Mouse (Mus musculus) cerebellum, postnatal 4 days (tissue): ENCODE measurements at regions not wholly inside any gene's neighbourhood (a gene's known extent, or its start where the extent isn't known, plus 50 kb on each side); places are given as distances from the start of the nearest gene placed in this dataset.

ENCODE experiments used
- DNase-seq, 2 experiments: peaks; one replicate each; pipeline ENCODE4 v3.0.0; 2022; ENCODE audit warnings: low spot score in 2 of 2, mixed read lengths in 1 of 2

- no peak for DNase-seq
Observed at GRCm38 (mm10) chr9:112938781-112939180, 703.0 kb upstream of the Arpp21 start.

- no peak for DNase-seq
Observed at GRCm38 (mm10) chr9:112909311-112910101, 673.8 kb upstream of the Arpp21 start.

DNA sequence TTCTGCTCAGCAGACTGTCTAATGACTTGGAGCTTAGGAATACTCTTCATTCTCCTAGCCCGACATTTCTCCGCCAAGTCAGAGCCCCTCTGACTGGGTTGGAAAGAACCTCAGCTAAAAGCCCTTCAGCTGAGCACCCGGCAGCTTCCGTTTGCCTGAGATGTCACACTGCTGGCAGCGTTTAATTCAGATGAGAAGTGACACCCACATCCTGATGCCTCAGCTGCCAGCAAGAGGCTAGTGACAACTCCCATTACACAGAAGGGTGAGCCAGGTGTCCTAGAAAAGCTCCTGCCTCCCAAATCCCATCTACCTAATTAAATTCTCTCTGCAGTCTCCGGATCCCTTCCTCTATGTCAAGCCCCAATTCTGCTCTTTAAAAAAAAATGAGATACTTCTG is 670.2 kb upstream of the Arpp21 start:
- no peak for DNase-seq

GRCm38 (mm10) chr9:112864921-112865320 is 629.2 kb upstream of the Arpp21 start:
- no peak for DNase-seq

DNA sequence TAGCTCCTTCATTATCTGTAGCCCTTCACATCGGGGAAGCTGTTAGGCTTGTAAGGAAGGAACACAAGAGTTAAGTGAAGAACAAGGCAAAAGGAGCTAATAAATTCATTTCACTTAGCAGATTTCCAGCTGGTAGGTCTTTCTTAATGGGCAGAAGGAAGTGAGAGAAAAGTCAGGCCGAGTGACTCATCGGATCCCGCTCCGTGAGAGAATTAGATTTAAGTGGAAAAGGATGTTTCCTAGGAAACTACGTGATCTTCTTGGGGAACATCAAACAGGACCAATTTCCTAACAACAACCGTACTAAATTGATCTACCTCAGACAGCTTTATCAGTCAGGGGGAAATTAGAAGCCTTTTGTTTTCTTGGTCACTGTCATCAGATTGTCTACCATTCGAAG is 625.4 kb upstream of the Arpp21 start:
- DNase-seq = no peak

DNA sequence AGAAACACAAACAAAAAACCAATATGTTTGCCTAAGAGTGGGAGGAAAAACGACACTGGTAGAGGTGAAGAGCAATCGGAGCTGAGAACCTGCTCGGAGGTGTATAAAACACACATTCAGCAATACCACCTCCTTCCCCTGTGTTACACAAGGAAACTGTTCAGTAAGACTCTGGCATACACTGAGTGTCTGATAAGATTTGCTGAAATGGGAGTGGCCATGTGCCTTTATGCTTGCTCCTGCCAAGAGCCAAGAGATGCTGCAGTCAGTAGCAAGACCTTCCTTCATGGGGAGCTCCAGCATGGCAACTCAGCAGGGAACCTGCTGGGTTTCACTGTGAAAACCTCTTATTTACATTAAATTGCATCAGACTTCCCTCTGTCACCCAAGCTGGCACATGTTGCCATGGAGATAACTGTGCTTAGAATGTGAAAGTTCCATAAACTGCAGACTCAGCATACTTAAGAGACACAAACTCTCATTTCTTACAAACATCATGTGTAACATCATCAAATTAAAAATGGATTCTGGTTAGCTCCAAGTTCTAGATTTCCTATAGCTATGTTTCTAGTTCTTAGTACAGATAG is 624.7 kb upstream of the Arpp21 start:
- DNase-seq = no peak

GRCm38 (mm10) chr9:112841473-112841872 is 605.7 kb upstream of the Arpp21 start:
- no peak for DNase-seq

DNA sequence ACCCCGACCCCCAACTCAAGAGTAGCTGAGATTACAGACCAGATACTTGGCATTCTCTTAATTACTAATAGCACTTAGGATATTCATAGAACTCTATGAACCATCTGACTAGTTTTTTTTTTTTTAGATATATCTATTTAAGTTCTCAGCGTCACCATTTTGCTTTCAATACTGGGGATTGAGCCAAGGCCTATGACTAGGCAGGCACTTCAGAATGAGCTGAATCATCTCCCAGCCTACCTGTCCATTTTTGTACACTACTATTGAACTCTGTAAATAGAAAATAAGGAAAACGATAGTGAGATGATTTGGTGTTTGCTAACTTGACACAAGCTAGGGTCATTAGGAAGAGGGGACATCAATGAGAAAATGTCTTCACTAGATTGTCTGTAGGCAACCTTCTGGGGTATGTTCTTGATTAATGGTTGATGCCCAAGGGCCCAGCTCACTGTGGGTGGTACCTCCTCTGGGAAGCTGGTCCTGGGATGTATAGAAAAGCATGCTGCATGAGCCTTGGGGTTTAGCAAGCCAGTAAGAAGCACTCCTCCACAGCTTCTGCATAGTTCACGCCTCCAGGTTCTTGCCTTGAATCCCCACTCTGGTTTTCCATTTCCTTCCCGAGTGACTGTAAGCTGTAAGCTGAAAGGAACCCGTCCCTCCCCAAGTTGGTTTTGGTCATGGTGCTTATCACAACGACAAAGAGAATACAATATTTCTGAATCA is 603.5 kb upstream of the Arpp21 start:
- no peak for DNase-seq

- DNase-seq = no peak
Observed at GRCm38 (mm10) chr9:112837563-112837962, 601.8 kb upstream of the Arpp21 start.

DNA sequence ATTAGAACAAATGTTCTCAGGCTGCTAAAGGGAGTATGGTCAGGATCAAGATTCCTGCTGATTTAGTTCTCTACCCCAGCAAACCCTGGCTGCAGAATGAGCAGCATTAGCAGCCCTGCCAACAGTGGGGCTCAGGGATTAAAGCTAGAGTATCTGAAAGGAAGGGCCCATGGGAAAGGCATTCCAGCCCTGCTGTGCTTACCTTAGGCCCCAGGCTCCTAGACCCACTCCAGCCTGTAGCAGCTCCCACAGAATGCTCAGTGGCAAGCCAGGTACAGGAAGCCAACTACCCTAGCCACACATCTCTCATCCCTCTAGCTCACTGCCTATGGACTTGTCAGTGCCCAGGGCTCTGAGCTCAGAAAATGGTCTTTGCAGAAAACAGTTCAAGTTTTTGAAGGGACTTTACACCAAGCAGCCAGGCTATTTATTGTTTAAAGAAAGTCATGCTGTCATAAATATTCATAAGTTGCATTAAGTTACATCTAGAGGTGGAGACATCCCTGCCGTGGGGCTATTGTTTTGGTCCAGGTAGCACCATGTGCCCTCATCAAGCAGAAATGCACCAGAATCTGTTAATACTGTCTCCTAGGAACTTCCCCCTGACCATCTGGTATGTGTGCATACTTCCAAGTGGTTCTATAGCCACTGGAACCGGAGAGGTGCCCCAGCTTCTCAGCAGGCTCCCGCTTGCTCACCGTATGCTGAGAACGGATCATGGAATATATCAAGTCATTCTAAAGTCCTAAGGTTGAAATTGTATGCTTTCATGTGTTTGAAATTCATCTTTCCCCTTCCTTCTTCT is 598.9 kb upstream of the Arpp21 start:
- no peak for DNase-seq

DNA sequence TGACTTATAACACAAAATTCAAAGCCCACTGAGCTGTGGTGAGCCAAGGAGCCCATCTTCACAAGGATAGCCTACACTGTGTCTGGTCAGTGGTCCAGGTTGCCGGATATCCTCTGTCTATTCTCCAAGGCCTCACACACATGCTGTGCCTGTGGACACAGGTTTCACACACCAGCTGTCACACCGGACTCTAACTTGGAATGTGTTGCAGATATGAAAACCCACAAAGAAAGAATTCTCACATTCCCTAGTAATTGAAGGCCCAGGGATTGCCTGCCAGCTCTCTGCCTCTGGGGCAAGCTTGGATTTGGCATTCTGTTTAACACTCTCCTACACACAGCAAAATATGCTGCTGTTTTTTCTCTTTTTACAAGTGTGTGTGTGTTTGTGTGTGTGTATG is 595.4 kb upstream of the Arpp21 start:
- no peak for DNase-seq

DNA sequence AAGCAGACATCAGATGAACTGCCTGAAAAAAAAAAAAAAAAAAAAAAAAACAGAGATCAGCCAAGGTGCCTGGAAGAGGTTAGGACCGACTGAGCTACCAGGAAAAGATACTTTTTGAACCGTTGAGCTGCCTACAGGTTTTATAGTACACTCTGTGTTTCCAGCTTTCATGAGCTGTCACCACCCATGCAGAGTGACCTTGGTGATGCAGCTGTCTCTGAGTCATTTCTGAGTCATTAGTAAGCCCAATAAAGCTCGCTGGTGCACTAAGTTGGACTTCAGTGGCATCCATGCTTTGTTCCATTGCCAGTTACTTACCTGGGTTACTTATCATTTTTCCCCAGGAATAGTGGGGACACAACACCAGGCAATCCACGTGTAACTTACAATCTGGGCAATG is 592.9 kb upstream of the Arpp21 start:
- DNase-seq = no peak

GRCm38 (mm10) chr9:112826592-112826991 is 590.9 kb upstream of the Arpp21 start:
- peak in 1 of 2 experiments; percentile 10 for DNase-seq

DNA sequence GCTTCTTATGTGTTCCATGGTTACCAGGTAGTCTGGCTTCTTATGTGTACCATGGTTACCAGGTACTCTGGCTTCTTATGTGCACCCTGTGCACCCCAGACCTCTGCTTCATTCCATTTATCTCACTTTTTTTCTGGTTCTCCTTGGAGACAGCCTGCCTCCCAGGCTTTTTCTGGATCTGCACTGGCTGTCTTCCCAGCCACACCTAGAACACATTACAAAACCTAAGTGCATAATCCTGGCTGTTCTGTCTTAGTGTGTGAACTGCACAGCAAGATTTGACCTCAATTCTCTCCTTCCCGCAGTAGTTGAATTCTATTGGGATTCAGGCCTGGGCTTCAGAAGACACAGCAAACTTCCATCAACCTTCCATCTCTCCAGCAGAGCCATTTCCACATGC is 586.2 kb upstream of the Arpp21 start:
- DNase-seq = no peak

DNA sequence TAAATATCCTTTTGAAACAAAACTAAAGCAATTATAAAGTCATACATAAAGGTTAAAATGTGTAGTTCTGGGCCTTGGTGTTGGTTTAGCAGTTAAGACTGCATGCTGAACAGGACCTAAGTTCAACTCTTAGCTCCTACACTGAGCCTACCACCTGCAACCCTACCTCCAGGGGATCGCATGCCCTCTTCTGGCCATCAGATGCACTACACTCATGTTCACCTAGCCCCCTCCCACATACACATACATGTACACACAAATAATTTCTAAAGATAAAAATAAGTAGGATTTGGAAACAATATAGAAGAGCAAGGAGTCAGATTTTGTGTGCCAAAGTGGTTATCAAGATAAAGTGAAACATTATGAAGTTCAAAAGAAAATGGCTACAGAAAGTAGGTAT is 576.2 kb upstream of the Arpp21 start:
- DNase-seq = no peak

DNA sequence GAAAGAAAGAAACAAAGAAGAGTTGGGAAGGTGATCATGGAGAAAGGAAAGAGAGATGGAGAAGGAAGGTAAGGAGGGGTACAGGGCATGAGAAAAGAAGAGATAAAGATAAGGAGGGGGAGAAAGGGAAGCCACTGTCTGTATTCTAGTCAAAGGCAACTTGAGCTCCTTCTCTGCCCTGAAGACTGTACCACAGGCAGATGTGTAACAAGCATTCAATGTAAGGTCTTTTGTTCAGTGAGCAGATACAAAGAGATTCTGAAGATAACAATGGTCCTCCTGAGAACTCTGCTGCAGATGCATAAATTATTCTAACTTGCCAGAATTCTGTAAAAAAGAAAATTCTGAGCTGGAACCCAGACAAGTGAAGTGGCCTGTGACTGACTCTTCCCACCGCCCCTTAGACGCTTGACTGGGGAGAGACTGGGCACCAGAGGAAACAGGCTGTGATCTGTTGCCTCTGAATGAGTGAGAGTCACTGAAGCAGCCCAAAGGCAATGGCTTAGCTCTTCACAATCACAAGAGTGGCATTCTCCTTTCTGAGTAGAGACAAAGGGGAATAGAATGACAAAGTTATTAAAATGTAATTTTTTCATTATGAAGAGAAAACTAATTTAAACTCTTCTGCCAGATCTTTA is 564.0 kb upstream of the Arpp21 start:
- DNase-seq = no peak

- DNase-seq = no peak
Observed at GRCm38 (mm10) chr9:112793537-112793936, 557.8 kb upstream of the Arpp21 start.

DNA sequence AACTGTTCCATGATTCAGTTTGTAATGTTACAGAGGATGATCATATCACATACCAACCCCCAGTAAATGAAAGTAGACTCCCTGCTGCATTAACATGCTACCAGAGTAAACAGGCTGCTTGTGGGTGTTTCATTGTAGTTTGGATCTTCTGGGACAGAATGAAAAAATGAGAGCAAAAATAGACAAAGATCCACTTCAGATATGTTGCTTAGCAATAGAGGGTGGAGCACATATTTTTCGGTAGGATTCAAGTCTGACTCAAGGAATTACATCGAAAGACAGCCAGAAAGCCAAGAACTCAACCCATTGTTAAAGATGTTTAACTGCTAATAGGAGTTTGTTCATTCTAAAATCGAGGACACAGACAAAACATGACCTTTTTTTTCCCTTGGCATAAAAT is 536.2 kb upstream of the Arpp21 start:
- DNase-seq = no peak

GRCm38 (mm10) chr9:112744616-112745015 is 508.9 kb upstream of the Arpp21 start:
- DNase-seq = no peak

DNA sequence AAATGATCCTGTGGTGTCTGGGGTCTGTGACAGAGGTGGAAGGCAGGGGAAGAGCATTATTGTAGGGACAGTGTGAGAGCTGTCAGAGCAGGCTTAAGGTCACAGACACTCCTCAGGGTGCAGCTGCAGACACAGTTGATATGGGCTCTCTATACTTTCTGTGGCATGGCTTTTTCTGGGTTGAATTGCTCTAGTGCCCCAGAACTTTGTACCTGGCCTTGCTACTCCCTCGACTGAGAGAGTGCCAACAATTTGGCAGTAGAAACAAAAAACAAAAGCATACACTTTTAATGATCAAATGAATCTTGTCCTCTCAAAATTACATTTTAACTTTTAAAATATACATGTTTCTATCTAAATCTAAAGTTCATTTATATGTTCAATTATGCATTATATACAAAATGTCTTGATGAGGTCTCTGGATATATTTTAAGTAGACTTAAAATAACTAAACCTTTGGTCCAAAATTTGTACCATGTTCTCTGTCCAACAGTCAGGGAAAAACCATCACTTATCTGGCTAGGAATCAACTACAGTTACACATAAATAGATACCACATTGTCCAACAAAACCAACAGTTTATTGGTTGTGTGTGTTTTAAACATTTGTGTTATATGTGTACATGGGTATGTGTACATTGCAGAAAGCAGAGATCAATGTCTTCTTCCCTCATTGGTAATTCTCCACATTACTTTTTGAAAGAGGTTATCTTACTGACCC is 508.3 kb upstream of the Arpp21 start:
- DNase-seq = no peak

- DNase-seq = no peak
Observed at GRCm38 (mm10) chr9:112735761-112736160, 500.0 kb upstream of the Arpp21 start.
